Mouse (Mus musculus): ENCODE measurements around the gene Sh3gl2. TPM values are rescaled to one million over a fixed set of nuclear protein-coding genes. Genes with fewer than 3 reads are reported as not detected.

Gene Sh3gl2
- total RNA-seq, 2 experiments from 2014 or later = 265 to 309 TPM

DNA sequence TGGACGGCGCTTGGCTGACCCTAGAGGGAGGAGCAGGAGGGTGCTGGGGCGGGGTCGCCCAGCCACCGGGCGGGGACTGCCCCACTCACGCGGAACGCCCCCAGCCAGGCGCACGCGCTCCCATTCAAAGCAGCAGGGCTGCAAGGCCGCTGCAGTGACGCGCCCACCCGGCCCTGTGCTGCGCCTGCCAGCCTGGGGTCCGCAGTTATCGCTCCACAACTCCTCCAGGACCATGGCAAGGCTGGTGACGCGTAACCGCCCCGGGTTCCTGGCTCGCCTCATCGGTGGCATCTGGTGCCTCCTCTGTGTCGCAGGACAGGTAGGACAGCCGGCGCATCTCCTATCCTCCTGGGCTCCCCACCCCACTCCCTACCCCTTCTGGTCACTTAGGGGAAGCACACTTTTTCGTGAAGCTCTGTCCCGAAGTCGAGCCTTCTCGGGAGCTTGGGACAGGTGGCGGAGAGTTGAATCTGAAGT lies 309.3 kb downstream of the Sh3gl2 start:
- intact Hi-C loops (cut with DNase I) = no loop called here
- peak; percentile 14 to 16 for DNase-seq (ENCODE audit: low spot score in 2 of 2)

- intact Hi-C loops (cut with DNase I) = no loop called here
- no peak for DNase-seq (ENCODE audit: low spot score in 2 of 2)
Observed at GRCm38 (mm10) chr4:85526966-85527566, 322.1 kb downstream of the Sh3gl2 start.

GRCm38 (mm10) chr4:85529852-85530251 lies 324.9 kb downstream of the Sh3gl2 start:
- intact Hi-C loops (cut with DNase I) = no loop called here

GRCm38 (mm10) chr4:85539677-85540076 lies 334.8 kb downstream of the Sh3gl2 start:
- DNase-seq (ENCODE audit: low spot score in 2 of 2) = no peak
- intact Hi-C loops (cut with DNase I) = no loop called here

More at GRCm38 (mm10) chr4:85529852-85530251, 324.9 kb downstream of the Sh3gl2 start:
- no peak for DNase-seq (ENCODE audit: low spot score in 2 of 2)

GRCm38 (mm10) chr4:85543221-85543620 lies 338.3 kb downstream of the Sh3gl2 start:
- DNase-seq (ENCODE audit: low spot score in 2 of 2) = no peak
- intact Hi-C loops (cut with DNase I) = no loop called here

GRCm38 (mm10) chr4:85554696-85555095 lies 349.8 kb downstream of the Sh3gl2 start:
- intact Hi-C loops (cut with DNase I) = no loop called here
- no peak for DNase-seq (ENCODE audit: low spot score in 2 of 2)

- intact Hi-C loops (cut with DNase I) = no loop called here
- DNase-seq (ENCODE audit: low spot score in 2 of 2) = no peak
Observed at GRCm38 (mm10) chr4:85559753-85560152, 354.8 kb downstream of the Sh3gl2 start.

- DNase-seq (ENCODE audit: low spot score in 2 of 2) = no peak
- intact Hi-C loops (cut with DNase I) = no loop called here
Observed at GRCm38 (mm10) chr4:85585426-85585825, 380.5 kb downstream of the Sh3gl2 start.

- intact Hi-C loops (cut with DNase I) = no loop called here
- no peak for DNase-seq (ENCODE audit: low spot score in 2 of 2)
Observed at GRCm38 (mm10) chr4:85588928-85589327, 384.0 kb downstream of the Sh3gl2 start.

DNA sequence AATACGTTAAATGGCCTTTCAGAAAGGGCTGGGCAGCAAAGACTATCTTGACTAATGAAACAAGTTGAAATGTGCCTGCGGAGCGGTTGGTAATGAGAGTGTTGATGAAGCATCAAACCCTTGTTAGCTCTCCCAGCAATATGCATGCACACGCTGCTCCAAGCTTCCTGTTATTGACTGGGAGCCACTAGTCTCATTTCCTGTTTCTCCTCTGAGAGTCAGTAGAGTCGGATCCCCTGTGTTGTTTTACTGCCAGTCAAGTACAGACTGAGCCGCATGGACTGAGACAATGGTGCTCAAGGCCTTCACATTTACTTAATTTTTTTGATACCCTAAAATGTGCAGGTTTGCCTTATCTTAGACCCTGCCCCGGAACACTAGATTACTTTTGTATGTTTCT lies 386.1 kb downstream of the Sh3gl2 start:
- no peak for DNase-seq (ENCODE audit: low spot score in 2 of 2)

GRCm38 (mm10) chr4:85594159-85594558 lies 389.2 kb downstream of the Sh3gl2 start:
- DNase-seq (ENCODE audit: low spot score in 2 of 2) = no peak
- intact Hi-C loops (cut with DNase I) = no loop called here

More for the DNA sequence above, 386.1 kb downstream of the Sh3gl2 start:
- intact Hi-C loops (cut with DNase I) = no loop called here

DNA sequence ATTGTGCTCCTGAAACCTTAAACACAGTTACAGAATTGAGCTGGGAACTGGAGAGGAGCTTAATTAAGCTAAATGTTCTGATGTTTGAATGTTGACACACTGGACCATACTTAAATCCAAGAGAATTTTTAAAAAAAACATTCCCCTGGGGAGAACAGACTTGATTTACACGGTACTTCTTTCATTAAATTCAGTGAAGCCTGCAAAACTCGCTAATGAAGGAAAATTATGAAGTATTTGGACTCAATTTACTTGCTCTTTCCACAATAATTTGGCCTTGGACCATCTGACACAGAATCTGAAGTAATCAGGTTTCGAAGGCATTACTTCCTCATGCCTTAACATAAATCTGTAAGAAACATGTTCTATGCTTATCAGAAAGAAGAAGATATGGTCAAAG lies 408.4 kb downstream of the Sh3gl2 start:
- DNase-seq (ENCODE audit: low spot score in 2 of 2) = no peak
- intact Hi-C loops (cut with DNase I) = no loop called here

- intact Hi-C loops (cut with DNase I) = no loop called here
- no peak for DNase-seq (ENCODE audit: low spot score in 2 of 2)
Observed at GRCm38 (mm10) chr4:85618746-85619145, 413.8 kb downstream of the Sh3gl2 start.

- intact Hi-C loops (cut with DNase I) = no loop called here
- no peak for DNase-seq (ENCODE audit: low spot score in 2 of 2)
Observed at GRCm38 (mm10) chr4:85619261-85619660, 414.3 kb downstream of the Sh3gl2 start.

DNA sequence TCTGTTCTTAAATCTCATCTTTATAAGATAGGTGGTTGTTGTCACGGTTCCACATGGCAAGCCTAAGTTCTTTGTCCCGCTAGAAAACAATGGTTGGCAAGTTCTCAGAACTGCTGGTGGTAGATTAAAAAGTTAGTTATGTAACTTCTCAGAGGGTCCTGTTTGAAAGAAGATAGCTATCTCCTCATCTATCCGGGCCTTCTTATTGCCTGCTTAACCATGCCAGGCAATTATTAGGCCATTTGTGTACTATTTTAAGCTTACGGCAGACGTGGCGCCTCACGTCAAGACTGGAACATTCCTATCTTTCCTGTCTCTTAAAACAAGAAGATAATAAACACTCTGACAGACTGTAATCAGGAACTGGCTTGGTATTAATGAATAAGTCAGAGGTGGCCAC lies 424.5 kb downstream of the Sh3gl2 start:
- DNase-seq (ENCODE audit: low spot score in 2 of 2) = no peak
- intact Hi-C loops (cut with DNase I) = no loop called here

DNA sequence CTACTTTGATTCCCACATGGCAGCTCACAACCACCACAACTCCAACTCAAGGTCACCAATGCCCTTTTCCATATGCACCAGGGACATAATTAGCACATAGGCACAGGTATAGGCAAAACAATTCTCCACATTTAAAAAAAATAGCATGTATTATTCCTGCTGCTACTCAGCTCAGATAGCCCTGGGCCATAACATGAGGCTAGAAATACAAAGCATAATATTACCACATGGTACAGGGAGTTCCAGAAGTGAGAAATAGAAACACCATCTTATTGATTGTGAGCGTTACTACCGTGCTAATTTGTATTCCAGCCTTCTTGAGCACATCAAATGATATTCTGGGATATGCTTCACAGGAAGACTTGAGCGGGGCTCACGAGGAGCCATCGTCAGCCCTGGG lies 464.3 kb downstream of the Sh3gl2 start:
- no peak for DNase-seq (ENCODE audit: low spot score in 2 of 2)

DNA sequence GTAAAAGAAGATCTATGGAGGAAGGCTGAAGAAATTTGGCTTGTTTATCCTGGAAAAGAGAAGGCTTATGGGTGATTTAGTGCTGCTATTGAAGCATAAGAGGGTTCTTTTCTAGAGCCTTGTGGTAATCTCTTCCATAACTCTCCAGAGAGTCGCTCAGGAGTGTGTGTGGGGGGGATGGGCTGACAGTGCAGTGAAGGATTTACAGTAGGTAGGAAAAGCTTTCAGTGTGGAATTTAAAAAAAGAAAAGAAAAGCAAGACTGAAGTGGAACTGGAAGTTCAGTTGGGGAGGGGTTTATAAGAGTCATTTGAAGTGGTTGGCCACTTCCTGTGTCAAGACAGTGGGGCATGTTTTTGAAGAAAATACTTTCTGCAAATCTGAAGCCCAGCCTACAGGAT lies 464.8 kb downstream of the Sh3gl2 start:
- intact Hi-C loops (cut with DNase I) = no loop called here

More for the DNA sequence above, 464.3 kb downstream of the Sh3gl2 start:
- intact Hi-C loops (cut with DNase I) = no loop called here

GRCm38 (mm10) chr4:85672290-85672689 lies 467.4 kb downstream of the Sh3gl2 start:
- no peak for DNase-seq (ENCODE audit: low spot score in 2 of 2)
- intact Hi-C loops (cut with DNase I) = no loop called here

More for the DNA sequence above, 464.8 kb downstream of the Sh3gl2 start:
- DNase-seq (ENCODE audit: low spot score in 2 of 2) = no peak

- intact Hi-C loops (cut with DNase I) = no loop called here
- DNase-seq (ENCODE audit: low spot score in 2 of 2) = no peak
Observed at GRCm38 (mm10) chr4:85677621-85678020, 472.7 kb downstream of the Sh3gl2 start.

- intact Hi-C loops (cut with DNase I) = no loop called here
Observed at GRCm38 (mm10) chr4:85686160-85686559, 481.2 kb downstream of the Sh3gl2 start.

More at GRCm38 (mm10) chr4:85686160-85686559, 481.2 kb downstream of the Sh3gl2 start:
- DNase-seq (ENCODE audit: low spot score in 2 of 2) = no peak
